Mouse (Mus musculus) C2C12 (cell line): ENCODE data around the gene Cdc42ep2.

Source experiments
- CEBPB ChIP-seq: IDR thresholded peaks from one replicate; pipeline ENCODE4 v1.6.1; 2011; ENCODE audit warnings: low read depth, mild to moderate bottlenecking, control low read depth, moderate library complexity
- CTCF ChIP-seq: IDR thresholded peaks from one replicate; pipeline ENCODE4 v1.5.1; 2011; ENCODE audit not compliant: control insufficient read depth, insufficient read depth, insufficient read length
- MAX ChIP-seq: IDR thresholded peaks from one replicate; pipeline ENCODE4 v1.6.1; 2011; ENCODE audit warnings: mild to moderate bottlenecking, control low read depth
- MYOG ChIP-seq: IDR thresholded peaks from one replicate; pipeline ENCODE4 v1.6.1; 2011; ENCODE audit not compliant: control insufficient read depth, insufficient read length; ENCODE audit errors: extremely low read depth
- USF1 ChIP-seq: IDR thresholded peaks from one replicate; pipeline ENCODE4 v1.6.1; 2011; ENCODE audit warnings: low read depth, mild to moderate bottlenecking, control low read depth, moderate library complexity

DNA sequence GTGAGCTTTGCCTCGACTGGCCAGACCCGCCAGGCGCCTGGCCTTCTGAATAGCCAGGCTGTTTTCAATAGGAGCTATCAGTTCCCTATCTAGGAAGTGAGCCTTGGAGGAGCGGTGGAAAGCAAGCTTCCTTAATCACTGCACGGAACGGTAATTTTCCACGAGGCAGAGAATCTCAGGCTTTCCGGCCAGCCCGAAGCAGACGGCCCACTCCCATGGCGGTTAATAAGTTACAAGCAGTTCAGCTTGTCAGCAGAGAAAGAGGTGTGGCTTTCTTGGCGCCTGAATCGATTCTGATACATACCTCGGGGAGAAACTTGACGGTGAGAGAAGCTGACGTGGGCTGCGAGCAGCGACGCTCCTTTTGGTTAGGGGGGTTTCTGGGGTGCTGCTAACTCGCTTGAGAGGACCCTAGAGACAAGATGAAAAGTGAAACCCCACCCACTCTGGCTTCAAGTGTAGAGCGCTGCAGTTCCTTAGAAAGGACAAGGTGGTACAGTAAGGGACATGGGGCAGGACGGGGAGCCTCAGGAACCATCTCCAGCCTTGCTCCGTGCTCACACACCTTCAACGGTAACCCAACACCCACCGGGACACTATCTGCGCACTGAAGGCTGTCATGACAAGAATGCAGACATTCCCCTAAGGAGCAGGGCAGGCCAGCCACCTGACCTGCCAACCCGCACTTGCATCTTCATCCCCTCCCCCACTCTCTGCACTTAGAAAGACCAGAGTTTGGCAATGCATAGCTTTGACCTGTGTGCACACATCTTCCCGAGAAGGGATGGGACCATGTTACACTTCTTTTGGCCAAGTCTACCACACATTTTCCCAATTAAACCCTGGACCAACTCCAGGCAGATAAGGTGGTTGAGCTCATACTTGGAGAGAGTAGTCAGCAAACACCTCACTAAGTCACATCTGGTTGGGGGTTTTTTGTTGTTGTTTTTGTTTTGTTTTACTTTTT is 31.4 kb upstream of the Cdc42ep2 start:
- TF ChIP-seq CTCF: no peak
- TF ChIP-seq CEBPB: no peak
- no peak for TF ChIP-seq MAX
- no peak for TF ChIP-seq MYOG
- TF ChIP-seq USF1: no peak
